Mouse (Mus musculus) midbrain, embryonic 13.5 days (tissue): ENCODE results near the gene Sp7. TPM values are rescaled to one million over a fixed set of nuclear protein-coding genes. Genes with fewer than 3 reads are reported as not detected.

Experiments
- polyA plus RNA-seq: library from polyadenylated mRNA; unstranded; fragments of >200 nt; fragmentation: Nextera tagmentation; extraction: Ambion mirVana; gene quantifications from 2 replicates; pipeline ENCODE4 v1.2.1, GENCODE M21; 2015

Sp7 gene
- polyA plus RNA-seq, 1 experiment from 2014 or later = 0.28 TPM

Other genes starting within 250 kb of the Sp7 start
- gene Spryd3, start 230.9 kb downstream of the Sp7 start, polyA plus RNA-seq = 38.0 and 38.5 TPM in 2 replicates
- 0.72 and 0.81 TPM in 2 replicates for gene Igfbp6, start 222.8 kb downstream of the Sp7 start, polyA plus RNA-seq
- not detected in 2 replicates for gene Soat2, start 216.7 kb downstream of the Sp7 start, polyA plus RNA-seq
- 81.1 and 83.0 TPM in 2 replicates for gene Zfp740, start 163.9 kb downstream of the Sp7 start, polyA plus RNA-seq
- 37.9 and 40.2 TPM in 2 replicates for gene Csad, start 162.5 kb downstream of the Sp7 start, polyA plus RNA-seq
- 0.71 and 0.82 TPM in 2 replicates for gene Itgb7, start 135.2 kb downstream of the Sp7 start, polyA plus RNA-seq
- 2.7 and 3.4 TPM in 2 replicates for gene Rarg, start 109.7 kb downstream of the Sp7 start, polyA plus RNA-seq
- gene Gm9918, start 96.6 kb downstream of the Sp7 start, polyA plus RNA-seq = 0.07 and 0.12 TPM in 2 replicates
- gene Mfsd5, start 87.7 kb downstream of the Sp7 start, polyA plus RNA-seq = 50.8 and 53.4 TPM in 2 replicates
- 11.0 and 13.3 TPM in 2 replicates for gene Espl1, start 70.9 kb downstream of the Sp7 start, polyA plus RNA-seq
- 472 and 474 TPM in 2 replicates for gene Pfdn5, start 41.1 kb downstream of the Sp7 start, polyA plus RNA-seq
- 93.8 and 105 TPM in 2 replicates for gene Myg1, start 35.5 kb downstream of the Sp7 start, polyA plus RNA-seq
- 41.4 and 44.1 TPM in 2 replicates for gene Aaas, start 16.4 kb downstream of the Sp7 start, polyA plus RNA-seq
- gene Sp1, start 39.0 kb upstream of the Sp7 start, polyA plus RNA-seq = 5.6 TPM in 2 replicates
- 0.30 and 0.74 TPM in 2 replicates for gene Amhr2, start 78.2 kb upstream of the Sp7 start, polyA plus RNA-seq
- 113 and 119 TPM in 2 replicates for gene Prr13, start 91.8 kb upstream of the Sp7 start, polyA plus RNA-seq
- 164 and 166 TPM in 2 replicates for gene Pcbp2, start 103.4 kb upstream of the Sp7 start, polyA plus RNA-seq
- gene Gm10337, start 136.5 kb upstream of the Sp7 start, polyA plus RNA-seq = 4.5 and 16.7 TPM in 2 replicates
- 47.9 and 53.9 TPM in 2 replicates for gene Map3k12, start 149.9 kb upstream of the Sp7 start, polyA plus RNA-seq
- gene Tarbp2, start 151.0 kb upstream of the Sp7 start, polyA plus RNA-seq = 98.2 and 101 TPM in 2 replicates
- 2.9 and 5.0 TPM in 2 replicates for gene Npff, start 157.8 kb upstream of the Sp7 start, polyA plus RNA-seq